Mouse (Mus musculus) gastrocnemius, postnatal 14 days (tissue): ENCODE measurements around the gene Tra2b. TPM values are rescaled to one million over a fixed set of nuclear protein-coding genes. Genes with fewer than 3 reads are reported as not detected.
"Not testable (repeated sequence)": the region's sequence is repeated elsewhere in the genome, so short reads cannot be mapped to it uniquely, and the experiment has no call there.

Experiments used
- DNase-seq: peaks from one replicate; pipeline ENCODE4 v3.0.0; 2021; ENCODE audit warnings: mixed read lengths
- intact Hi-C: fragments of 180-260 bp; cut with DNase I; formaldehyde crosslinking; loops from one replicate; pipeline ENCODE4 v1.15.1; 2025; ENCODE audit warnings: low total_unique reads
- total RNA-seq, 2 experiments: library from RNA; stranded (reverse); gene quantifications; 2 replicates each; pipeline ENCODE4 v1.2.3; 2021

The Tra2b gene
- total RNA-seq, 2 experiments from 2014 or later, result 37.5 to 38.4 TPM

GRCm38 (mm10) chr16:22250307-22250706 lies 15.5 kb downstream of the Tra2b start:
- intact Hi-C loops, result no loop called here
- no peak for DNase-seq

- intact Hi-C loops, result no loop called here
- DNase-seq, result no peak
Measured at GRCm38 (mm10) chr16:22249754-22250153, 16.1 kb downstream of the Tra2b start.

GRCm38 (mm10) chr16:22242239-22242866 lies 23.5 kb downstream of the Tra2b start:
- no peak for DNase-seq
- intact Hi-C loops, result no loop called here

GRCm38 (mm10) chr16:22241376-22242238 lies 24.2 kb downstream of the Tra2b start:
- intact Hi-C loops, result no loop called here
- DNase-seq, result no peak

GRCm38 (mm10) chr16:22240856-22241255 lies 24.9 kb downstream of the Tra2b start:
- intact Hi-C loops, result no loop called here
- no peak for DNase-seq

GRCm38 (mm10) chr16:22239978-22240377 lies 25.8 kb downstream of the Tra2b start:
- intact Hi-C loops, result no loop called here
- DNase-seq, result no peak

- intact Hi-C loops, result no loop called here
- no peak for DNase-seq
Measured at GRCm38 (mm10) chr16:22238928-22239620, 26.7 kb downstream of the Tra2b start.

- intact Hi-C loops, DNase-seq: not testable (repeated sequence)
Measured at GRCm38 (mm10) chr16:22238402-22238801, 27.4 kb downstream of the Tra2b start.

GRCm38 (mm10) chr16:22236814-22237213 lies 29.0 kb downstream of the Tra2b start:
- DNase-seq, result no peak
- intact Hi-C loops, result no loop called here

GRCm38 (mm10) chr16:22234535-22234934 lies 31.3 kb downstream of the Tra2b start:
- DNase-seq, result no peak
- intact Hi-C loops, result no loop called here

GRCm38 (mm10) chr16:22230276-22230675 lies 35.5 kb downstream of the Tra2b start:
- intact Hi-C loops, DNase-seq: not testable (repeated sequence)

GRCm38 (mm10) chr16:22203501-22203900 lies 62.3 kb downstream of the Tra2b start:
- intact Hi-C loops, result no loop called here
- DNase-seq, result no peak

GRCm38 (mm10) chr16:22201858-22202257 lies 63.9 kb downstream of the Tra2b start:
- intact Hi-C loops, result no loop called here
- DNase-seq, result no peak

GRCm38 (mm10) chr16:22200476-22200875 lies 65.3 kb downstream of the Tra2b start:
- DNase-seq, result no peak
- intact Hi-C loops, result no loop called here

Other genes starting within 250 kb of the Tra2b start
- gene Igf2bp2, start 102.7 kb downstream of the Tra2b start, total RNA-seq, result 1 to 10 TPM; 4.7 to 6.9 TPM
- 10 to 100 TPM; 17.8 to 18.2 TPM for gene Etv5, start 173.7 kb upstream of the Tra2b start, total RNA-seq